Mouse (Mus musculus) telencephalon, adult 2 months (tissue): ENCODE measurements at regions not wholly inside any gene's neighbourhood (a gene's known extent, or its start where the extent isn't known, plus 50 kb on each side); places are given as distances from the start of the nearest gene placed in this dataset.

ENCODE experiments used
- DNase-seq: peaks from one replicate; pipeline ENCODE4 v3.0.0-alpha.2; 2011; ENCODE audit warnings: low read depth, low spot score

- DNase-seq, result no peak
These were observed 116.0 kb upstream of the Tusc1 start for GRCm38 (mm10) chr4:93451357-93451756.

DNA sequence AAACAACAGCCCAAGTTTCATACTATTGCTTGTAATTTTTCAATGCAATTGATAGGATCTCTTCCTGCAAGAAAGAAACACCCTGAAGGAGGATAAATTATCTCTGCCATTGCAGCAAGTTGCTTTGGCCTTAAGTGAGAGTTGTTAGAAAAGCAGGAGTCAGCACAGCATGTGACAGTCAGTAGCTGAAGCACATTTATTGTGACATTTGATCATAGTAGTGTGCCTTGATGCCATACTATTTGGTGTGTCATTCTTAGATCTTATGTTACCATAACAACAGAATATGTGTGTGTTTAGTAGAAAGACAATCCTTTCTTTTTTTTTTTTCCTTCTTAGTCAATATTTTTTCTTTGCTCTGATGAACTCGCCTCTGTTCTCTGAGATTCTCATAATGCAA is 115.5 kb upstream of the Tusc1 start:
- no peak for DNase-seq

DNA sequence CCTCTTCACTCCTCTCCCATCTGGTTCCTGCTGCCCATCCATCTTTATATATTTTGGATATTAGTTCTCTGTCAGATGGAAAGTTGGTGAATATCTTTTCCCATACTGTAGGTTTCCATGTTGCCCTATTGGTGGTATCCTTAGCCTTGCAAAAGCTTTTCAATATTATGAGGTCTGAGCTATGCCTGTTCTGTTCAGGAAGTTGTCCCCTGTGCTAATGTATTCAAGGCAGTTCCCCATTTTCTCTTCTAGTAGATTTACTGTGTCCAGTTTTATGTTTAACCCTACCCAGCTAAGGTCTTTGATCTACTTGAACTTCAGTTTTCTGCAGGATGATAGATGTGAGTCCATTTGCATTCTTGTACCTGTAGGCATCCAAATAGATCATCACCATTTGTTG is 109.4 kb upstream of the Tusc1 start:
- DNase-seq, result no peak

- peak; percentile 13 for DNase-seq
These were observed 103.5 kb upstream of the Tusc1 start for GRCm38 (mm10) chr4:93438587-93439336.

DNA sequence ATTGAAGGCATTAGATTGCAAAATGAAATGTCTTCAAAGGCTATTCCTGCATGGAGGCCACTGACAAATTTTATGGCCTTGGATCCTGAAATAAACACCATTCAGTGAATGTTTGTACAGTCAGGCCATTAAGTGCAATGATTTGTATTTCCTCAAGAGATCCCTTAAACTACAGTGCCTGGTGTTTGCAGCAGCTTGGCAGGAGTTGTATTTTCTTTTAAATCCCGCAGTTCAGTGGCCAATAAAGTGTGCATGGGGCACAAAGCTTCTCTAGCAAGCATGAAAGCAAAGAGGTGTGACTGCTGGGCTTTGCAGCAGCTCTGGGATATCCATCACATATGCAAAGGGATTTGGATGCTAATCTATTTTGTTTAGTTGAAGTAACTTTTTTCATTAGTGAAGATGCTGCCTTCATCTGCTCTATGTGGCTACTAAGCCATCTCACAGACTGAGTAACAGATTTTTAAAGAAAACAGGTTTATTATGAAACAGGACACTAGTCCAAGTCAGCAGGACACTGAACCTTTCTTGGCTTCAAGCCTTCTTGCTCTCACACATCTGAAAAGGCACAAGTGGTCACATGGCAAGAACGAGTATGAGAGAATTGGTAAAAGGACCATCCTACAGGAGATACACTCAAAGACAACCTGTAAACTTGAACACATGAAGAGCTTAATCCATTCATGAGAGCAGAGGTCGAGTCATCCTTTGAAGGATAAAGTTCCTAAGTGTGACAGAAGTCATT is 102.2 kb upstream of the Tusc1 start:
- DNase-seq, result no peak

DNA sequence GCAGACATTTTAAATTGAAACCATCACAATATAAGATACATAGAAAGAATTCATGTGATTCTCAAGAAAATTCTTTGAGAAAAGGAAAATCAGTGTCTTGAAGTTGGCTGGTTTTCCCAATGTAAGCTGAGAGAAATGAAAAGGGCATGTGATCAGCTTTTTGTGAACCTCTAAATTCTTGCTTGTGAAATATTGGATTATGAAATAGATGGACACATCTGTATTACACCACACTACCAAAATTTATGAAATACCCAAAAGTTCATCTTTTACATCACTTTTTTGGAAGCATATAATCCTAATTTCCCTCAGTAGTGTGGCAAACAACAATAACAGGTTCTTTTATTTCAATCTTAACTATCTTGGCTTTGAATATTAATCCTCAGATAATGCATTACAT is 77.4 kb upstream of the Tusc1 start:
- DNase-seq, result no peak

- DNase-seq, result no peak
These were observed 71.6 kb upstream of the Tusc1 start for GRCm38 (mm10) chr4:93406876-93407275.

- no peak for DNase-seq
These were observed 65.3 kb upstream of the Tusc1 start for GRCm38 (mm10) chr4:93400579-93400978.
